Mouse (Mus musculus) C2C12 (cell line): ENCODE measurements around the gene Fgr.

Experiments used
- CTCF ChIP-seq: IDR thresholded peaks from one replicate; pipeline ENCODE4 v1.5.1; 2011; ENCODE audit not compliant: control insufficient read depth, insufficient read depth, insufficient read length
- FOSL1 ChIP-seq: IDR thresholded peaks from one replicate; pipeline ENCODE4 v1.8.0; 2011; ENCODE audit warnings: mild to moderate bottlenecking, low read length; ENCODE audit not compliant: poor library complexity, insufficient read depth, severe bottlenecking
- MYOD1 ChIP-seq: IDR thresholded peaks from one replicate; pipeline ENCODE4 v1.6.1; 2011; ENCODE audit warnings: low read depth; ENCODE audit not compliant: control insufficient read depth, insufficient read length

DNA sequence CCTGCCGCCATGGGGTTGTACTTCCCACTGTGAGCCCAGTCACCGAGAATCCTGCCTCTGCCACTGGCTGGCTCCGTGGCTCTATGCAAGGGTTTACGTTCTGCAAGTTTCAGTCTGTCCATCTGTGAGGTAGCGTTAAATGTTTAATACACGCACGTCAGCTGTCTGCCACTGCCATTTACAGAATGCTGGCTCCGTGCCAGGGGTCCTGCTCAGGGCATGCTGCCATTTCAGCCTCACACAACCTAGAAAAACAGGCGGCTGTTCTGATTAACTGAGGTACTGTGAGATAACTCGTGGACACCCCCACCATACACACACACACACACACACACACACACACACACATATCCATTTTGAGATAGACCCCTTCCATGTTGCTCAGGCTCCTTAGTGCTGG, 29.0 kb downstream of the Fgr start:
- TF ChIP-seq FOSL1 = no peak
- TF ChIP-seq CTCF = no peak
- no peak for TF ChIP-seq MYOD1
